Comparison of ENCODE assay signal across 20 mouse cellular contexts in genomic region chr17:68332225-68332624, GRCm38 (mm10). TPM values are rescaled to one million over a fixed set of nuclear protein-coding genes. Genes with fewer than 3 reads are reported as not detected.
DNase-seq lines count a peak whose midpoint lies in the region; ATAC-seq and TF ChIP-seq lines count a peak whose summit lies in the region.
"Had no signal": no experiment of that assay in that cellular context is flagged by ENCODE, and none has a peak within 500 bp of the region (broad histone marks: within the 10 kb centered on the region; RNA-seq: fewer than 3 reads in every experiment).

No protein-coding gene starts in this region.

- H3K27me3 ChIP-seq in kidney, embryonic 15.5 days, result no peaks in the 10 kb centered on the region
- no peaks in the 10 kb centered on the region for H3K27me3 ChIP-seq in midbrain, postnatal 0 days (ENCODE audit: insufficient read depth, low read length)
- no peaks in the 10 kb centered on the region for H3K27me3 ChIP-seq in midbrain, embryonic 15.5 days (replicated peaks)
- no peaks in the 10 kb centered on the region for H3K27me3 ChIP-seq in small intestine, adult 2 months (ENCODE audit: control insufficient read depth, insufficient read depth, low read length)
- H3K27me3 ChIP-seq: midbrain, embryonic 12.5 days; neural tube, embryonic 15.5 days had no signal

- no peak overlapping the region for H3K4me3 ChIP-seq in kidney, embryonic 15.5 days (replicated peaks)
- H3K4me3 ChIP-seq in midbrain, postnatal 0 days (ENCODE audit: low read depth, low read length), result no peak overlapping the region
- H3K4me3 ChIP-seq in midbrain, embryonic 15.5 days, result no peak overlapping the region
- H3K4me3 ChIP-seq in small intestine, adult 2 months (ENCODE audit: low read depth, low read length), result no peak overlapping the region
- H3K4me3 ChIP-seq: midbrain, embryonic 12.5 days; myocyte; neural tube, embryonic 15.5 days had no signal

- H3K36me3 ChIP-seq in kidney, embryonic 15.5 days, result no peaks in the 10 kb centered on the region
- no peaks in the 10 kb centered on the region for H3K36me3 ChIP-seq in midbrain, postnatal 0 days (ENCODE audit: insufficient read depth, low read length)
- H3K36me3 ChIP-seq in midbrain, embryonic 15.5 days (replicated peaks), result no peaks in the 10 kb centered on the region
- no peaks in the 10 kb centered on the region for H3K36me3 ChIP-seq in small intestine, adult 2 months (ENCODE audit: control insufficient read depth, insufficient read depth, low read length)
- H3K36me3 ChIP-seq: midbrain, embryonic 12.5 days; neural tube, embryonic 15.5 days had no signal

- no peak for ATAC-seq in kidney, embryonic 15.5 days (replicated peaks; ENCODE audit: low FRiP score)
- no peak for ATAC-seq in midbrain, postnatal 0 days (ENCODE audit: low FRiP score)
- no peak for ATAC-seq in midbrain, embryonic 15.5 days (replicated peaks)

- TF ChIP-seq POLR2A in small intestine, adult 2 months (IDR thresholded peaks at IDR 0.05; ENCODE audit: low read depth, low read length), result no peak

- peak; percentile 8 for DNase-seq in kidney, postnatal 10 days
- no peak for DNase-seq in midbrain, postnatal 0 days (ENCODE audit: low spot score)
- DNase-seq in R1 (ENCODE audit: low read depth, low spot score), result peak; percentile 39
- no peak for DNase-seq in spleen, postnatal 36 days (ENCODE audit: low spot score in 2 of 2)
- DNase-seq in urinary bladder, postnatal 14 days (ENCODE audit: low spot score), result no peak
- DNase-seq: adrenal gland, postnatal 36 days; cerebellum, adult 9-11 months; gastrocnemius, postnatal 25 days; heart, postnatal 10 days; kidney, adult 18-20 months; lung, adult 2 months; thymus, postnatal 14 days had no signal

- H3K27ac ChIP-seq in kidney, embryonic 15.5 days, result no peak overlapping the region
- H3K27ac ChIP-seq in midbrain, postnatal 0 days (ENCODE audit: low read depth, low read length), result no peak overlapping the region
- H3K27ac ChIP-seq in midbrain, embryonic 15.5 days, result no peak overlapping the region
- H3K27ac ChIP-seq in small intestine, adult 2 months (ENCODE audit: insufficient read depth, low read depth, low read length), result no peak overlapping the region
- H3K27ac ChIP-seq: hindbrain, embryonic 14.5 days; midbrain, embryonic 12.5 days; neural tube, embryonic 15.5 days had no signal

- no peaks in the 10 kb centered on the region for H3K4me1 ChIP-seq in kidney, embryonic 15.5 days
- no peaks in the 10 kb centered on the region for H3K4me1 ChIP-seq in midbrain, postnatal 0 days (ENCODE audit: insufficient read depth, low read length)
- no peaks in the 10 kb centered on the region for H3K4me1 ChIP-seq in midbrain, embryonic 15.5 days
- H3K4me1 ChIP-seq in small intestine, adult 2 months (ENCODE audit: control insufficient read depth, insufficient read depth, insufficient read length, low read length), result no peaks in the 10 kb centered on the region
- H3K4me1 ChIP-seq: midbrain, embryonic 12.5 days; neural tube, embryonic 15.5 days had no signal

- TF ChIP-seq CTCF in midbrain, postnatal 0 days (IDR thresholded peaks at IDR 0.05), result peak; percentile 37
- peak; percentile 7; the same call in 1 of the 2 replicates for TF ChIP-seq CTCF in small intestine, adult 2 months (IDR thresholded peaks at IDR 0.05; ENCODE audit: extremely low read depth, insufficient read length, insufficient replicate concordance, low read depth, low read length)

- H3K4me2 ChIP-seq in kidney, embryonic 15.5 days, result no peak overlapping the region
- no peak overlapping the region for H3K4me2 ChIP-seq in midbrain, postnatal 0 days (ENCODE audit: low read depth, low read length, poor library complexity, severe bottlenecking)
- H3K4me2 ChIP-seq in midbrain, embryonic 15.5 days, result no peak overlapping the region
- H3K4me2 ChIP-seq: hindbrain, embryonic 14.5 days; midbrain, embryonic 12.5 days; neural tube, embryonic 15.5 days had no signal

- H3K9me3 ChIP-seq in kidney, embryonic 15.5 days (replicated peaks), result 0 out of 2 replicates have a peak, but pooled peaks cover 3% of the 10 kb centered on the region
- no peaks in the 10 kb centered on the region for H3K9me3 ChIP-seq in midbrain, postnatal 0 days (ENCODE audit: low read length)
- H3K9me3 ChIP-seq in midbrain, embryonic 15.5 days, result no peaks in the 10 kb centered on the region
- H3K9me3 ChIP-seq: midbrain, embryonic 12.5 days; neural tube, embryonic 15.5 days had no signal

- H3K9ac ChIP-seq in kidney, embryonic 15.5 days, result no peak overlapping the region
- H3K9ac ChIP-seq in midbrain, postnatal 0 days (replicated peaks; ENCODE audit: low read length, poor library complexity, severe bottlenecking), result no peak overlapping the region
- H3K9ac ChIP-seq in midbrain, embryonic 15.5 days, result no peak overlapping the region
- H3K9ac ChIP-seq: hindbrain, embryonic 14.5 days; midbrain, embryonic 12.5 days; neural tube, embryonic 15.5 days had no signal

- WGBS in kidney, embryonic 15.5 days, result 84% methylated on average over 5 of the region's 5 CpGs
- WGBS in midbrain, postnatal 0 days, result 82% methylated on average over 5 of the region's 5 CpGs
- 84% methylated on average over 5 of the region's 5 CpGs for WGBS in midbrain, embryonic 15.5 days
- 78% methylated on average over 5 of the region's 5 CpGs for WGBS in small intestine, adult 2 months

RNA-seq across cellular contexts. Expression of gene L3mbtl4, which starts 58.6 kb away (rescaled TPM):
- polyA plus RNA-seq in kidney, embryonic 15.5 days (2015; fragmentation: Nextera tagmentation; extraction: Ambion mirVana), result 0.46 and 1.3 TPM in 2 replicates
- total RNA-seq in midbrain, postnatal 0 days (2014; rRNA removed), result 6.7 and 8.5 TPM in 2 replicates
- 4.8 and 5.7 TPM in 2 replicates for polyA plus RNA-seq in midbrain, postnatal 0 days (2015; fragmentation: Nextera tagmentation; extraction: Ambion mirVana)
- 4.8 and 5.7 TPM in 2 replicates for polyA plus RNA-seq in midbrain, embryonic 15.5 days (2015; fragmentation: Nextera tagmentation; extraction: Ambion mirVana)
- not detected in 2 replicates for polyA plus RNA-seq in small intestine, adult 2 months (2012; rRNA removed)
- total RNA-seq: heart, postnatal 10 days had no signal
- polyA plus RNA-seq: limb, embryonic 11.5 days; lung, adult 2 months; myocyte had no signal

Comparison
In these comparisons a context has a peak if more than half of its experiments do, and no peak if none do; other contexts are left out.
1. DNase-seq: peak in kidney, postnatal 10 days (single experiment) and R1 (single experiment); none in midbrain, postnatal 0 days (single experiment), spleen, postnatal 36 days (0 of 2) and urinary bladder, postnatal 14 days (single experiment).